Mouse (Mus musculus) central nervous system, embryonic 18 days (tissue): ENCODE measurements around the gene 1700001L19Rik. TPM values are rescaled to one million over a fixed set of nuclear protein-coding genes. Genes with fewer than 3 reads are reported as not detected.

Experiments
- polyA plus RNA-seq: library from polyadenylated mRNA; depleted of rRNA; stranded (reverse); fragments of >200 nt; gene quantifications from 2 replicates; pipeline ENCODE4 v1.2.3, GENCODE M21; 2012; rRNA removed

Gene 1700001L19Rik
- polyA plus RNA-seq: 14.5 and 15.7 TPM in 2 replicates

GRCm38 (mm10) chr13:68597199-68597598 lies at the start of gene 1700001L19Rik:
Gene 1700001L19Rik, plus strand, starts transcription at chr13:68597421.

GRCm38 (mm10) chr13:68581747-68582516 lies 15.3 kb upstream of the 1700001L19Rik start, which contains the start of the genes Mtrr and Fastkd3:
Gene Mtrr, minus strand, starts transcription at chr13:68582149.
Gene Fastkd3, plus strand, starts transcription at chr13:68582234.

Other genes starting within 250 kb of the 1700001L19Rik start
- 12.3 and 14.2 TPM in 2 replicates for gene Mtrr, start 15.3 kb upstream of the 1700001L19Rik start, polyA plus RNA-seq
- 20.7 and 23.0 TPM in 2 replicates for gene Fastkd3, start 15.2 kb upstream of the 1700001L19Rik start, polyA plus RNA-seq